Mouse (Mus musculus) midbrain, postnatal 0 days (tissue): ENCODE results near the gene Cyld. TPM values are rescaled to one million over a fixed set of nuclear protein-coding genes. Genes with fewer than 3 reads are reported as not detected.
"Not testable (repeated sequence)": the region's sequence is repeated elsewhere in the genome, so short reads cannot be mapped to it uniquely, and the experiment has no call there.

Source experiments
- ATAC-seq: fragments of 200-750 bp; cut with Nextera tagmentation; 2 replicates; pipeline ENCODE4 v1.8.0; 2017; ENCODE audit warnings: moderate number of reproducible peaks, mild to moderate bottlenecking, moderate TSS enrichment, moderate library complexity; ENCODE audit not compliant: low FRiP score
- DNase-seq: peaks from one replicate; pipeline ENCODE4 v3.0.0-alpha.2; 2015; ENCODE audit warnings: low spot score
- H3K27ac ChIP-seq: fragments of 300-500 bp; sonication (generic); 2 replicates; pipeline ENCODE4 v1.5.1; 2014; ENCODE audit warnings: low read depth, mild to moderate bottlenecking, low read length, mixed read lengths
- H3K27me3 ChIP-seq: fragments of 300-500 bp; sonication (generic); 2 replicates; pipeline ENCODE4 v1.6.1; 2014; ENCODE audit warnings: low read length, control low read depth, mixed read lengths; ENCODE audit not compliant: insufficient read depth
- H3K36me3 ChIP-seq: fragments of 300-500 bp; sonication (generic); 2 replicates; pipeline ENCODE4 v1.6.1; 2014; ENCODE audit warnings: low read length, control low read depth, mixed read lengths; ENCODE audit not compliant: insufficient read depth
- H3K4me1 ChIP-seq: fragments of 300-500 bp; sonication (generic); 2 replicates; pipeline ENCODE4 v1.6.1; 2014; ENCODE audit warnings: mild to moderate bottlenecking, control low read depth, antibody characterized with exemption, low read length, mixed read lengths; ENCODE audit not compliant: insufficient read depth
- H3K4me2 ChIP-seq: fragments of 300-500 bp; sonication (generic); 2 replicates; pipeline ENCODE4 v1.6.1; 2014; ENCODE audit warnings: low read depth, mild to moderate bottlenecking, low read length, mixed read lengths; ENCODE audit not compliant: poor library complexity, severe bottlenecking
- H3K4me3 ChIP-seq: fragments of 300-500 bp; sonication (generic); 2 replicates; pipeline ENCODE4 v1.5.1; 2014; ENCODE audit warnings: low read depth, mild to moderate bottlenecking, low read length, moderate library complexity
- H3K9ac ChIP-seq: fragments of 300-500 bp; sonication (generic); replicated peaks from 2 replicates; pipeline ENCODE4 v1.6.1; 2014; ENCODE audit warnings: mild to moderate bottlenecking, low read length, moderate library complexity, mixed read lengths; ENCODE audit not compliant: poor library complexity, severe bottlenecking
- H3K9me3 ChIP-seq: fragments of 300-500 bp; sonication (generic); 2 replicates; pipeline ENCODE4 v1.6.1; 2016; ENCODE audit warnings: low read length, control low read depth
- CTCF ChIP-seq: IDR thresholded peaks from 2 replicates; pipeline ENCODE4 v1.5.1; 2016; ENCODE audit warnings: antibody characterized with exemption, mild to moderate bottlenecking
- WGBS: fragments of 180-500 bp; shearing (Covaris S2); extraction: QIAGEN DNeasy Blood & Tissue Kit; methylation state at CpG from one replicate; pipeline ENCODE4 v1.1.7; 2014; 5-methylcytosine and 5-hydroxymethylcytosine counted together
- polyA plus RNA-seq: library from polyadenylated mRNA; unstranded; fragments of >200 nt; fragmentation: Nextera tagmentation; extraction: Ambion mirVana; gene quantifications from 2 replicates; pipeline ENCODE4 v1.2.1, GENCODE M21; 2015
- total RNA-seq: library from RNA; depleted of rRNA; stranded (reverse); fragments of >200 nt; gene quantifications from 2 replicates; pipeline ENCODE4 v1.2.3, GENCODE M21; 2014; rRNA removed

The Cyld gene
- total RNA-seq (19.1 and 23.6 TPM in 2 replicates), polyA plus RNA-seq (11.8 and 14.3 TPM in 2 replicates)

DNA sequence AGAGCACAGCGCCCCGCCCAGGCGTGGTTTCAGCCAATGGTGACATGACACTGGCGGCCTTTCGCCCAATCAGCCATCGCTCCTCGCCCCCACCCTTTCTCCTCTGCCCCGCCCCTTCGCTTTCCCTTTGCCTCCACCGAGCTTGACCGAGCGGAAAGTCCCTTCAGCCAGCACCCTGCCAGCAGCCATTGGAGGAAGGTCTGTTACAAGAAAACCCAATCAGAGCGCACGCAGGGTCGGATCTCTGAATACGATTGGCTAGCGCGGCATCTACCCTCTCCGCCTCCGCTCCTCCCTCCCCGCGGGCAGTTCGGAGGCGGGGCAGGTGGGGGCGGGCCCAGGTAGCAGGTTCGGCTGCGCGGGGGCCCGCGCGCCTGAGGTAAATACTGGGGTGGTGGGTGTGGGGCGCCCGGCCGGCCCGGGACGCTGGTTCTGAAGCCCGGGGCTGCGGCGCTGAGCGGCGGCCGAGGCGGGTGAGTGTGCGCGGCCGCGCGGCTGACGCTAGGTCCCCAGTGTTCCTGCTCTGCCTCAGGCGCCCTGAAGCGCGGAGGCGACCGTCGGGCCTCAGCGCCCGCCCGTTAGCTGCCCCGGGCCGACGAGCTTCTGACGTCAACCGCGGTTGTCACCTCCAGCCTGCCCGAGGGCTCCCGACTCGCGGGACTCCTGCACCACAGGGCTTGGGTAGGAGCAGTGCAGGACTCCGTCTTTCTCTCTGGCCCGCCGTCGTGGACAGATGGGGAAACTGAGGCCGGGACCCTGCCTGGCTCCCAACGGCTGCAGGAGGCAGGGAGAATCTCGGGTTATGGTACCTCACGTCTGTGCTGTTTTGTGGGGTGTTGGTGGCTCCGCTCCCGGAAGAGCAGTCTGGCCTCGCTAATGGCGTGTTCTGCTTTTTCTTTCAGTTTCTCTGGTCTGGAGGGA lies at the start of gene Cyld:
Gene Cyld (plus strand): TSS at position 308 of the 921 bp plus-strand sequence.
- no peak; the same call in 1 of the 2 replicates for TF ChIP-seq CTCF
- Histone ChIP-seq H3K36me3 (no peaks in the 10 kb centered on the region), H3K27ac (peak within 1 kb of the TSS; percentile 77), H3K9ac (peak within 1 kb of the TSS; percentile 86), H3K27me3 (no peaks in the 10 kb centered on the region), H3K4me1 (no peaks in the 10 kb centered on the region; the same call in 1 of the 2 replicates), H3K9me3 (no peaks in the 10 kb centered on the region), H3K4me2 (peak within 1 kb of the TSS; percentile 80), H3K4me3 (peak within 1 kb of the TSS; percentile 90)
- under 1% methylated on average over 63 of the region's 80 CpGs for WGBS
- DNase-seq (peak; percentile 99), ATAC-seq (peak; percentile 99)

GRCm38 (mm10) chr8:88648322-88648721 lies 48.5 kb upstream of the Cyld start:
- DNase-seq (no peak), ATAC-seq (0 out of 2 replicates have a peak, but pooled peaks have one; percentile 31)
- H3K9ac ChIP-seq, result no peak overlapping the region
- no peaks in the 10 kb centered on the region for H3K27me3 ChIP-seq
- H3K9me3 ChIP-seq, result no peaks in the 10 kb centered on the region
- H3K4me2 ChIP-seq, result no peak overlapping the region
- H3K36me3 ChIP-seq, result no peaks in the 10 kb centered on the region
- H3K27ac ChIP-seq, result no peak overlapping the region
- no peak for TF ChIP-seq CTCF
- H3K4me1 ChIP-seq, result 0 out of 2 replicates have a peak, but pooled peaks cover 2% of the 10 kb centered on the region
- no peak overlapping the region for H3K4me3 ChIP-seq

GRCm38 (mm10) chr8:88650016-88650708 lies 46.7 kb upstream of the Cyld start:
- H3K4me1 ChIP-seq, result 0 out of 2 replicates have a peak, but pooled peaks cover 2% of the 10 kb centered on the region
- no peaks in the 10 kb centered on the region for H3K9me3 ChIP-seq
- H3K4me3 ChIP-seq, result no peak overlapping the region
- TF ChIP-seq CTCF, result no peak
- 82% methylated on average over 6 of the region's 6 CpGs for WGBS
- DNase-seq, result peak; percentile 32
- H3K27me3 ChIP-seq, result no peaks in the 10 kb centered on the region
- no peak overlapping the region for H3K4me2 ChIP-seq
- ATAC-seq, result no peak
- H3K27ac ChIP-seq, result no peak overlapping the region
- H3K9ac ChIP-seq, result no peak overlapping the region
- no peaks in the 10 kb centered on the region for H3K36me3 ChIP-seq

DNA sequence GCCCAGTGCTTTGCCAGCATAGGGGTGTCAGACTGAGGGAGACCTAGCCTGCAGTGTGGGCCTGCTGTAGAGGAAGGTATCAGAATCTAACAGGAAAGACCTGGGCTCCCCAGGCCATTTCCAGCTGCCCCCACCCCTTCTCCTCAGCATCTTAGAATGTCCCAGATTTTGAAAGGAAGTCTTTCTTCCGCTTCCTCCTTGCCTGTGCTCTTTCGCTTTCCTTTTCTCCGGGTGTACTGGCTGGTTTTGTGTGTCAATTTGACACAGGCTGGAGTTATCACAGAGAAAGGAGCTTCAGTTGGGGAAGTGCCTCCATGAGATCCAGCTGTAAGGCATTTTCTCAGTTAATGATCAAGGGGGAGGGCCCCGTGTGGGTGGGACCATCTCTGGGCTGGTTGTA lies 45.7 kb upstream of the Cyld start:
- not testable (repeated sequence) for DNase-seq, H3K9ac ChIP-seq, H3K4me3 ChIP-seq, H3K27ac ChIP-seq, H3K27me3 ChIP-seq, H3K4me2 ChIP-seq, ATAC-seq, H3K4me1 ChIP-seq, H3K36me3 ChIP-seq, H3K9me3 ChIP-seq
- 80% methylated on average over 4 of the region's 4 CpGs for WGBS

GRCm38 (mm10) chr8:88655334-88655733 lies 41.5 kb upstream of the Cyld start:
- no peak overlapping the region for H3K4me3 ChIP-seq
- ATAC-seq, result no peak
- no peak overlapping the region for H3K9ac ChIP-seq
- no peak overlapping the region for H3K4me2 ChIP-seq
- no peaks in the 10 kb centered on the region for H3K27me3 ChIP-seq
- H3K4me1 ChIP-seq, result no peaks in the 10 kb centered on the region
- TF ChIP-seq CTCF, result no peak
- peak; percentile 17 for DNase-seq
- H3K9me3 ChIP-seq, result no peaks in the 10 kb centered on the region
- H3K36me3 ChIP-seq, result no peaks in the 10 kb centered on the region
- H3K27ac ChIP-seq, result no peak overlapping the region

DNA sequence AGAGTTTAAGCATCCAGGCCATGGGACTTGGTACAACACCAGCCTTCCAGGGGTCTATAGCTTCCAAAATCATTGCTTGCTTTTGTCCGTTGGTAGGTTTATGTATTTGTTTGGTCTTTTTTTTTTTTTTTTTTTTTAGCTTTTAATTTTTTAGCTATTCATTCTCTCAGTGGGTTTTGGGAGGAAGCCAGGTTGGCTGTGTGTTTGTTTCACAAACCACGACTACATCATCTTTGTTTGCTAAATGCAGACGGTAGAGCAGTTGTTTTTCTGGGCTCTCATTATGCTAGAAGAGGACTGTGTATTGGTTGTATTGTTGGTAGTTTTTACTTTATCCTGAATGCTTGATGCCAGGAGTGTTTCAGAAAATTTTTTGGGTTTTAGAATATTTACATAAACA lies 37.0 kb upstream of the Cyld start:
- ATAC-seq, result no peak
- Histone ChIP-seq H3K27ac (no peak overlapping the region), H3K4me1 (no peaks in the 10 kb centered on the region), H3K9ac (no peak overlapping the region), H3K4me2 (no peak overlapping the region), H3K27me3 (no peaks in the 10 kb centered on the region), H3K36me3 (no peaks in the 10 kb centered on the region), H3K4me3 (no peak overlapping the region), H3K9me3 (no peaks in the 10 kb centered on the region)
- 64% methylated on average over 3 of the region's 3 CpGs for WGBS
- no peak for DNase-seq
- TF ChIP-seq CTCF, result no peak
